Mouse (Mus musculus): ENCODE measurements around the gene Xpa.
A peak's percentile ranks its signal among the peaks of the same experiment; 100 is the strongest.

Gene Xpa

GRCm38 (mm10) chr4:46138287-46139222, 57.6 kb downstream of the Xpa start, which contains the start of the genes Ncbp1 and Tstd2:
TSS of gene Ncbp1 (plus strand) at chr4:46138613.
TSS of gene Tstd2 (minus strand) at chr4:46138694.
- DNase-seq = peak; percentile 86 to 94

DNA sequence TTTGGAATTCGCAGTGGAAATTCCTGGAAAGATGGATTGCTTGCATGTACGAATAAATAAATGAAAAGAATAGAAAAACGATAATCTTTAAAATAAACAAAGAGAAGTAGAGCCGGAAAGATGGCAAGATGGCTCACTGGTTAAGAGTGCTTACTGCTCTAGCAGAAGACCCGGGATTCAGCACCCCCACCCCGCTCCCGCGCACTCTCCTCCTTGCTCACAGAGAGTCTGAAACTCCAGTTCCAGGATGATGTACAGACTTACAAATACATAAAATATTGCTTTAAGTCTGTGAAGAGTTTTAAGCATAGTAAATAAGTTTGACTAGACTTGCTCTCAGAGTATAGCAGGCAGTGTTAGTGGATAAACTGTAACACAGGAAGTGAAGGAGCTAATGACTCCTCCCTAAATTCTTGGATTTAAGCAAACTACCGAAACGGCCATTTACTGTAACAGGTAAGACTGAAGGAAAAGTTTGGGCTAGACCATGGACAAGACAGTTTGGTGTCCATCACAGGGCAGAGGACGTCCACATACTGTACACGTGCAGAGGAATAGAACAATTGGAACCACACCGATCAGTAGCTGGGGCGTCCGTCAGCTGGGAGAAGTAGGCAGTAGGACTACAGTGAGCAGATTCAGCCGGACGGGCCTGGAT, 58.4 kb downstream of the Xpa start:
- DNase-seq = no peak

DNA sequence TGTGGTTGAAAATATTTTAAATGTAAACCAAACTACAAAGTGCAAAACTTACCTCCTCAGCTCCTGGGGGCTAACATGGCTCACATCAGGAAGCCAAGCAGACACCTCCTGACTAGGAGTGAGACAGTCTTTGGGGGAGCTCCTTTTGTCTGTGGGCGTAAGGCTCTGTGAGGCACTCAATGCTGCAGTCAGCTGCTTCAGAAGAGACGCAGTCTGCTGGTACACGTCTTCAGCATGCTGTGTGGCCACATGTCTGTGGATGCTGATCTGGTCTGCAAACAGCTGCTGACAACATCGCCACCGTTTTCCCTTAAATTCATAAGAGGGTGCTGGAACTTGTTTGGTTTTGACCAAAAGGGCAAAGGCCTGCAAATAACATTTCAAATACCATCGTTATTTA, 64.3 kb downstream of the Xpa start:
- DNase-seq = no peak

DNA sequence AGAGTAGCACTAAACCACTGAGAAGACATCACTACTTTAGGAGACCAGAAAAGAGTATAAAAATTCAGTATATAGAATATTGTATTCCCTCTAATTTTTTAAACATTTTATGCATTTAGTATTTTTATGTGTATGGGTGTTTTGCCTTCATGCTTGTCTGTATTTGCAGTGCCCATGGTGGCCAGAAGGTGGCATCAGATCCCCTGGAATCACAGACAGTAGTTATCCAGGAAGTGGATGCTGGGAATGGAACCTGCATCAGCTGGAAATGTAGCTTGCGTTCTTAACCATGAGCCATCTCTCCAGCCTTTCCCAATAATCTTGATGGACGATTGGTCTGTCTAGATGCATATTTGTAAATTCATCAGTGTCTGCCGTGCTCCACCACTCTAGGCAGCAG, 65.9 kb downstream of the Xpa start:
- peak; percentile 47 to 58 for DNase-seq

DNA sequence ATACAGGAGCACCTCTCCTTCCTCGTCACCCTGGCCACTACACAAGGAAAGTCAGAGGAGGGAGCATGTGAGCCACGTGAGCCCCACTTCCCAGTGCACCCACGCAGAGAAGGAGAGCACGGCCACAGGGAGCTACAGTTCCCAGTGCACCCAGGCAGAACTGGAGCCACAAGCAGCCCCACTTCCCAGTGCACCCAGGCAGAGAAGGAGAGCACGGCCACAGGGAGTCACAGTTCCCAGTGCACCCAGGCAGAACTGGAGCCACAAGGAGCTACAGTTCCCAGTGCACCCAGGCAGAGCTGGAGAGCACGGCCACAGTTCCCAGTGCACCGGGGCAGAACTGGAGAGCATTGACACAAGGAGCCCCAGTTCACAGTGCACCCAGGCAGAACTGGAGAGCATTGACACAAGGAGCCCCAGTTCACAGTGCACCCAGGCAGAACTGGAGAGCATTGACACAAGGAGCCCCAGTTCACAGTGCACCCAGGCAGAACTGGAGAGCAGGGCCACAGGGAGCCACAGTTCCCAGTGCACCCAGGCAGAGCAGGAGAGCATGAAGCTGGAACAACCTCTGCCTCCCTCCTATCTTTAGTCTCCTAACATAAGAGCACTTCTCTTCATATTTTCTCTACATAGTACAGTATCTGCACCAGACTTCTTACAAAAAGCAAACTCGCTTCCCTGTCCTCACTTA, 66.7 kb downstream of the Xpa start:
- no peak for DNase-seq

GRCm38 (mm10) chr4:46126541-46126940, 69.6 kb downstream of the Xpa start:
- peak; percentile 83 to 88 for DNase-seq

DNA sequence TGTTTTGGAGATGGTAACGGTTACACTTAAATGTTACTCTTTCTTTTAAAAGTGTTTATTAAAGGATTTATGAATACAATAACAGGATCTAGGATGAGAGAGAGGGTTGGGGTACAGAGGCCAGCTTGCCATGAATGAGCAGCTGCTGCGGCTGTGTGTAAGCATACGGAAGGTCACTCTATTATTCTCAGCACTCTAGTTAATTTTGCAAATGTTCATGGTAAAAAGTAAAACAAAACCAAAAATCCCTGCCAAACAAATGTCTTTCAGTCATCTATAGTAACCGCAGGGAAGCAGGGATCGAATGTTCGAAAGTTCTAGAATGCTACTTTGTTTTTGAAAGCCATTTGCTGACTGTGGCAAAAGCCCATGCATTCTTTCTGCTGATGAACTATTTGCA, 72.8 kb downstream of the Xpa start:
- no peak for DNase-seq

GRCm38 (mm10) chr4:46120767-46121166, 75.3 kb downstream of the Xpa start:
- no peak for DNase-seq

- DNase-seq = no peak
Observed at GRCm38 (mm10) chr4:46119514-46120094, 76.5 kb downstream of the Xpa start.

DNA sequence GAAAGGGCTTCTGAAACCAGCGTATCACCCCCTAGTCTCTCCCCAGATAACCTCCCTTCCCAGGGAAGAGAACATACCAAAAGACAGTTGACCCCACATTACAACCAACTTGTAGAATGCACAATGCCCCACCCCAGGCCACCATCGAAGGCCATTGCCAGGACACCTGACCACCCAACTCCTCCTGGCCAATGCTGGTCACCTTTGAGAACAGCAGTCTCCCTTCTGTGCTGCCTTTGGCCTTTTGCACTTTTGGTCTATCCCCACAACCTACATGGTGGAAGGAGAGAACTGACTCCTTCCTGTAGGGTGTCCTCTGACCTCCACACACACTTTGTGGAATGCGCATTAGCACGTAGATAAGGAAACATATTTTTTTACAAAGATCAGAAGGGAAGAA, 78.6 kb downstream of the Xpa start:
- no peak for DNase-seq

- peak; percentile 81 to 89 for DNase-seq
Observed at GRCm38 (mm10) chr4:46116544-46117175, 79.5 kb downstream of the Xpa start.

- no peak for DNase-seq
Observed at GRCm38 (mm10) chr4:46115308-46115707, 80.8 kb downstream of the Xpa start.

DNA sequence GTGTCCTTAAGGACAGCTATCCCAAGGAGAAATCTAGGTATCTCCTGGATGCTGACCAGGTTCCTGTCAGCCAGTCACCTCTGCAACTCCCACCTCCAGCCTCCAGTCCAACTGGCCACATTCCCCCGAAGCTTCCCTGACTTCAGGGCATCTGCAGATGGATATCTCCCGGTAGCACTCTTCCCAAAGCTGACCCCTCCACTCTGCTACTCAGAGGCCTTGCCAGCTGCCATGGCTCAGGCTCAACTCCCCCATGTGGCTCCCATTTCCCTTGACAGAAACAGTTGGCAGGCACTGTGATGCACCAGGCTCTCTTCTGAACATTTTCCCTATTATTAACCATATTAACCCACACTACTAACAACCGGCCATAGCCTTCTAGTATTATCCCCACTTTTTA, 84.8 kb downstream of the Xpa start:
- DNase-seq = peak; percentile 59 to 69

DNA sequence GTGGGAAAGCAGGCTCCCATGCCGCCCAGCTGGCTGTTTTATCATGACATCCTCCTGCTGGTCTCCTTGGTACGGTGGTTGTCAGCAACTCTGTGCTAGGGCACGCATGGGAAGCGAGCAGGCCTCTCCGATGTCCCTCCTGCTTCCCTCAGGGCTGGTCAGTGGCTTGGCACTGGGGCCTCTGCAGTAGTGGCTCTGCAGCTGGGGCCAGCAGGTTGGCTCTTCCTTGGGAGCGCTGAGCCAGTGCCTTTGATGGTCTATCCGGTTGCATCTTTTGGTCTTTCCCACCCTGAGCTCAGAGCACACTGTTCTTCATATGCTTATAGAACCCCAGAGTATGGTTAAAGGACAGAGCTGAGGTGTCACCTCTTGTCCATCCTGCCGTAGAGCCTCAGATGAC, 86.0 kb downstream of the Xpa start:
- DNase-seq = no peak

All from cerebellum, adult 18-20 months (tissue).